Mouse (Mus musculus): Measurements from ENCODE around the gene Selplg.

- TF ChIP-seq CTCF (IDR thresholded peaks at IDR 0.05; ENCODE audit: control insufficient read depth, insufficient read depth, insufficient replicate concordance, low read depth, low read length) (no peak), POLR2A (IDR thresholded peaks at IDR 0.05; ENCODE audit: control insufficient read depth, low read depth, low read length) (no peak)
These were observed 51.7 kb downstream of the Selplg start for GRCm38 (mm10) chr5:113780763-113781162.

All from testis, adult 2 months (tissue).